Mouse (Mus musculus) liver, embryonic 13.5 days (tissue): Measurements from ENCODE around the gene Ufsp2. TPM values are rescaled to one million over a fixed set of nuclear protein-coding genes. Genes with fewer than 3 reads are reported as not detected.

Experiments
- ATAC-seq: fragments of 200-750 bp; cut with Nextera tagmentation; 2 replicates; pipeline ENCODE4 v1.8.0; 2017; ENCODE audit warnings: low read depth, mild to moderate bottlenecking, moderate number of reproducible peaks, moderate library complexity
- DNase-seq: peaks from one replicate; pipeline ENCODE4 v3.0.0; 2022
- H3K27ac ChIP-seq: fragments of 300-500 bp; sonication (generic); 2 replicates; pipeline ENCODE4 v1.5.1; 2015; ENCODE audit warnings: moderate library complexity, mild to moderate bottlenecking, inconsistent platforms
- H3K27me3 ChIP-seq: fragments of 300-500 bp; sonication (generic); 2 replicates; pipeline ENCODE4 v1.6.1; 2015; ENCODE audit warnings: mild to moderate bottlenecking, inconsistent platforms
- H3K36me3 ChIP-seq: fragments of 300-500 bp; sonication (generic); 2 replicates; pipeline ENCODE4 v1.6.1; 2015; ENCODE audit warnings: mild to moderate bottlenecking, inconsistent platforms
- H3K4me1 ChIP-seq: fragments of 300-500 bp; sonication (generic); replicated peaks from 2 replicates; pipeline ENCODE4 v1.6.1; 2015; ENCODE audit warnings: inconsistent platforms
- H3K4me2 ChIP-seq: fragments of 300-500 bp; sonication (generic); 2 replicates; pipeline ENCODE4 v1.6.1; 2015; ENCODE audit warnings: inconsistent platforms, mild to moderate bottlenecking, moderate library complexity
- H3K4me3 ChIP-seq: fragments of 300-500 bp; sonication (generic); replicated peaks from 2 replicates; pipeline ENCODE4 v1.5.1; 2015; ENCODE audit warnings: mild to moderate bottlenecking, inconsistent platforms
- H3K9ac ChIP-seq: fragments of 300-500 bp; sonication (generic); 2 replicates; pipeline ENCODE4 v1.6.1; 2015; ENCODE audit warnings: mild to moderate bottlenecking, inconsistent platforms
- H3K9me3 ChIP-seq: fragments of 300-500 bp; sonication (generic); replicated peaks from 2 replicates; pipeline ENCODE4 v1.6.1; 2016; ENCODE audit warnings: inconsistent platforms
- WGBS: fragments of 180-500 bp; shearing (Covaris S2); methylation state at CpG from one replicate; pipeline ENCODE4 v1.1.7; 2015; ENCODE audit not compliant: insufficient replicate concordance; 5-methylcytosine and 5-hydroxymethylcytosine counted together
- polyA plus RNA-seq: library from polyadenylated mRNA; unstranded; fragments of >200 nt; fragmentation: Nextera tagmentation; extraction: Ambion mirVana; gene quantifications from 2 replicates; pipeline ENCODE4 v1.2.1, GENCODE M21; 2015

The Ufsp2 gene
- 42.1 and 42.8 TPM in 2 replicates for polyA plus RNA-seq

DNA sequence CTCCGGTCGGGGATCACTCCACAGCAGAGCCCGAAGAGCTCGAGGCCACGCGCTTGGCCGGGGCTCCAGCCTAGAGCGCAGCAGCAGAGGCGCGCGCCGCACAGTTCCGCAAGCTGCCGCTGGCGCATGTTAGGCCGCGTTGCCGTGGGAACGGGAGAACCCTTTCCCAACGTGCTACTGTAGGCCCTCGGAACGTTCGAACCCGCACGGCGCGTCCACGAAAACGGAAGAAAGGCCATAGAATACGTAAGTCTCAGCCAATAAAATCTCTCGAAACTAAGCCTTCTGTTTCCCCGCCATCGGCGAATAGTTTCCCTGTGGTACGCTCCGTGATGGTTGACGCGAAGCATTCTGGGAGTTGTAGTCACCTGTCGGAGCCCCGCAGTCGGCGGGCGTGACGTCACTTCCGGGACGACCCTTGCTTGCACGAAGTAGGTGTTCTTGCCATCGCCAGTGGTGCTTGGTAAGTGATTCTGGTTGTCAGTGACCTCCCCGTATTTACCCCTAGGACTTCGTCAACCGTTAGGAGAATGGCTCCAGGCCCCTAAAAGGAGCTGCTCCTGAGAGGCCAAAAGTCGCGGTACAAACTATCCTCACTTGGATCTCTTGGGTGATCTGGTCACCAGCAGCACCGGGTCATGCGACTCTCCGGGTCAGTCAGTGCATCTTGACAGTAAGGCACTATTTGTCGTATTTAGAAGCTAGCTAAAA, at the start of gene Ufsp2, which contains the start of gene 1700029J07Rik:
TSS of gene Ufsp2 (plus strand) at position 403 of the 711 bp plus-strand sequence.
TSS of gene 1700029J07Rik (minus strand) at position 127 of the 711 bp plus-strand sequence.
- no peaks in the 10 kb centered on the region for H3K27me3 ChIP-seq
- under 1% methylated on average over 57 of the region's 57 CpGs for whole genome bisulfite sequencing
- peaks cover 22% of the 10 kb centered on the region for H3K36me3 ChIP-seq
- peak within 1 kb of the TSS; percentile 70 for H3K27ac ChIP-seq
- DNase-seq (peak; percentile 89), ATAC-seq (peak; percentile 95)
- H3K4me1 ChIP-seq: peaks cover 17% of the 10 kb centered on the region
- H3K9me3 ChIP-seq: no peaks in the 10 kb centered on the region
- peak within 1 kb of the TSS; percentile 78 for H3K9ac ChIP-seq
- peak within 1 kb of the TSS; percentile 80 for H3K4me2 ChIP-seq
- peak within 1 kb of the TSS; percentile 79 for H3K4me3 ChIP-seq

- 4% methylated on average over 23 of the region's 23 CpGs for WGBS
- Histone ChIP-seq H3K4me3 (no peak within 1 kb of the TSS), H3K27ac (no peak within 1 kb of the TSS), H3K36me3 (no peaks in the 10 kb centered on the region), H3K4me2 (peak within 1 kb of the TSS; percentile 26; the same call in 1 of the 2 replicates), H3K27me3 (no peaks in the 10 kb centered on the region), H3K4me1 (no peaks in the 10 kb centered on the region), H3K9ac (no peak within 1 kb of the TSS), H3K9me3 (no peaks in the 10 kb centered on the region)
- peak; percentile 73 for DNase-seq
- ATAC-seq: no peak
These were observed 40.7 kb upstream of the Ufsp2 start, which contains the start of gene Ccdc110 for GRCm38 (mm10) chr8:45934582-45935014. Gene Ccdc110, plus strand, starts transcription at chr8:45934619.

- Histone ChIP-seq H3K27me3 (no peaks in the 10 kb centered on the region), H3K27ac (no peak overlapping the region), H3K9me3 (no peaks in the 10 kb centered on the region), H3K4me1 (no peaks in the 10 kb centered on the region), H3K4me3 (no peak overlapping the region), H3K36me3 (no peaks in the 10 kb centered on the region), H3K4me2 (no peak overlapping the region), H3K9ac (no peak overlapping the region)
- DNase-seq: no peak
- no peak for ATAC-seq
- WGBS: 75% methylated on average over 9 of the region's 9 CpGs
These were observed 38.3 kb upstream of the Ufsp2 start for GRCm38 (mm10) chr8:45936986-45937385.

- WGBS: 70% methylated on average over 4 of the region's 4 CpGs
- no peak for ATAC-seq
These were observed 29.0 kb upstream of the Ufsp2 start for GRCm38 (mm10) chr8:45946283-45946682.

DNA sequence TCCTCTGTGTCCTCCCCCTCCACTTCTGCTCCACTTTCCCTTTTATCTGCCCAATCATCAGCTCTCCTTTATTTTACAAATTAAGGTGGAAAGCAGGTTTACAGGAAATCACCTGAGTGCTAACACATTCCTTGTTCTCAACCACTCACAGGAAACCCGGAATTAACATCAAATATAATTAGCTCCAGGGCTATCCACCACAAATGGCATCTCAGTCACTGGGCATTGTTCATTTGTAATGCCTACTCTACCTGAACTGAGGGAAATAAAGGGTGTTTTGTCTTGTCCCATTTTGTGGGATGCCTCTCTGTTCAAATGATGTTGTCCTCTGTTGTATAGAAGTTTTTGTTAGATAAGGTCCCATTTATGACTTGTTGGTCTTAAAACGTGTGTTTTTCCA, 24.7 kb upstream of the Ufsp2 start:
- Histone ChIP-seq H3K27ac (no peak overlapping the region), H3K4me2 (no peak overlapping the region), H3K36me3 (no peaks in the 10 kb centered on the region), H3K27me3 (no peaks in the 10 kb centered on the region), H3K9me3 (no peaks in the 10 kb centered on the region), H3K4me3 (no peak overlapping the region), H3K4me1 (no peaks in the 10 kb centered on the region), H3K9ac (no peak overlapping the region)
- no peak for ATAC-seq
- 26% methylated on average over 2 of the region's 2 CpGs for WGBS
- no peak for DNase-seq

More at GRCm38 (mm10) chr8:45946283-45946682, 29.0 kb upstream of the Ufsp2 start:
- Histone ChIP-seq H3K4me1 (no peaks in the 10 kb centered on the region), H3K4me2 (no peak overlapping the region), H3K4me3 (no peak overlapping the region), H3K27ac (no peak overlapping the region), H3K36me3 (no peaks in the 10 kb centered on the region), H3K9me3 (no peaks in the 10 kb centered on the region), H3K27me3 (no peaks in the 10 kb centered on the region), H3K9ac (no peak overlapping the region)
- no peak for DNase-seq

DNA sequence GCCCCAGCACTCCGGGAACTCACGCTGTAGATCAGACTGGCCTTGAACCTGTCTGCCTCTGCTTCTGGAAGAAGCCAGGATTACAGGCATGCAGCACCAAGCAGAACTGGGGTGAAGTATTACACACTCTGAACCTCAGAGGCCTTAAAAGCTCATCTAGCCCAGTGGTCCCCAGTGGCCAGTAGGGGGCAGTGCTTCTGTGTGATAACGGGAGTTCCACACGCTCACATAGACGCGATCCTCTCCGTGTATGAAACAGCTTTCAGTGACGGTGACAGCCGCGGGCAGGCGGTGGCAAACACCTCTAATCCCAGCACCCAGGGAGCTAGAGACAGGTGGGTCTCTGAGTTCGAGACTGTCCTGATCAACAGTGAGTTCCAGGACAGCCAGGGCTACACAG, 4.4 kb upstream of the Ufsp2 start:
- Histone ChIP-seq H3K27me3 (no peaks in the 10 kb centered on the region), H3K4me1 (peaks cover 10% of the 10 kb centered on the region), H3K27ac (no peak overlapping the region), H3K9ac (no peak overlapping the region), H3K36me3 (peaks cover 4% of the 10 kb centered on the region), H3K9me3 (no peaks in the 10 kb centered on the region), H3K4me2 (no peak overlapping the region), H3K4me3 (no peak overlapping the region)
- no peak for ATAC-seq
- 88% methylated on average over 12 of the region's 12 CpGs for WGBS
- DNase-seq: no peak

DNA sequence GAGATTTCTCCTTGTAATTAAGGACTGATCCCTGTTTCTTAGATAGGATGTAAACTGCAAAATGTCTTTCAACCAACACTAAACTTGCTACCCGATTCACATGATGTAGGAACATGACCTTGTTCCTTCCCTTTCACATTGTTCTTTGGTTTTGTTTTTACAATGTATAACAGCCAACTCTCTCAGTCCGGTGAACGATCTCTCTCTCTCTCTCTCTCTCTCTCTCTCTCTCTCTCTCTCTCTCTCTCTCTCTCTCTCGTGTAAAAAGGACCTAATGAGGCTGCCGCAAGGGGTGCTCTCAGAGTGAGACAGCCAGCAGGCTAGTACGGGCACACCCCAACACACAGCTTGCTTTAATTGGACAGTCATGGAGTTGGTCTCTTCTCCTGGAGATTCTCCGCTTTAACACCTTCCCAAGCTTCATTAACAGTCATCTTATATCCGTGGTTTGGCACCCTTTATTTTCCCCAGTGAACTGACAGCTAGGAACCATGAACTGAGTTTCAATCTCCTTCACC, 1.3 kb upstream of the Ufsp2 start:
- no peaks in the 10 kb centered on the region for H3K27me3 ChIP-seq
- H3K36me3 ChIP-seq: peaks cover 19% of the 10 kb centered on the region
- H3K9me3 ChIP-seq: no peaks in the 10 kb centered on the region
- peak overlapping the region; percentile 80 for H3K4me2 ChIP-seq
- H3K4me1 ChIP-seq: peaks cover 17% of the 10 kb centered on the region
- no peak overlapping the region for H3K27ac ChIP-seq
- 0 out of 2 replicates have a peak overlapping the region, but pooled peaks have one; percentile 79 for H3K4me3 ChIP-seq
- no peak for ATAC-seq
- H3K9ac ChIP-seq: peak overlapping the region; percentile 78
- WGBS: 77% methylated on average over 8 of the region's 8 CpGs
- no peak for DNase-seq

DNA sequence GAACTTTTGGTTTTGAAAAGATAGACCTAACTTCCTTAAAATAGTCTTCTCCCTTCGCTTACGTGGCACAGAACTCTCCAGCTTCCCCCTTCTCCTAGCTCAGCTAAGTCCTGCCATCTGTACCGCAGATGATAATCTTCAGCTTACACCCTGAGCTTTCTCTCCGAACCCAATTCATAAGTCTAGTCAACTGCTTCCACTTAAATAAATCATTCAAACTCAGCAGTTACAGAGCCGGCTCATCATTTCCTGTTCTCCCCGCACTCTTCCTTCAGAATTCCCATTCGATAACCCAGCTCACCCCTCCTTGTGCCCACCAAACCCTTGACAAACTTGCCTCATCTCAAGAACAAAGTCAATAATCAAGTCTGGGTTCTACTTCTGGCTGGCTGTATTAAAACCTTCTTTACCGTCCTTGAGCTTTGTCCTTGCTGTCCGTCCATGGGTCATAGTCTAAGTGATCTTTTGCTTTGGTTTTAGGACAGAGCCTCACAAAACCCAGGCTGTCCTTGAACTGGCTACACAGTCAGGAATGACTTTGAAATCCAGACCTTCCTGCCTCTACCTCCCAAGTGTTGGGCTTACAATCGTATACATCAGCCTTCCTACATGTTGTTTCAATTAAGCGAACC, 625 bp downstream of the Ufsp2 start:
- no peaks in the 10 kb centered on the region for H3K27me3 ChIP-seq
- 36% methylated on average over 11 of the region's 11 CpGs for WGBS

DNA sequence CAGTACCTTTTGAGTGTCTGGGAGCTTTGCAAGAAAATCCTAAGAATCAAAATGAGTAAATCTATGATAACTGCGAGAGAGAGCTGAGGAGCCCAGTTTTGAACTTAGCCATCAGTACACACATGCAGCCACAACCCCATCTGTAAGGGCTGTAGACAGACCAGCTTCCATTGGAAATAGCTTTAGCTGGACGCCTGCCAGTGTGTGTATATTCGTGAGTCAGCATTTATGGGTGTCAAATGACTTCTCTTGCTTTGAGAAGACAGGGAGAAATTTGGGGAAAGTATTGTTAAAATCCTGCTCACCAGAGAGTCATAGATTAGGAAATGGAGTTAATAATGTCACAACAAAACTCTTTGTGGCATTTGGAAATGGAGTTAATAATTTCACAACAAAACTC, 11.3 kb downstream of the Ufsp2 start:
- peaks cover 8% of the 10 kb centered on the region for H3K4me1 ChIP-seq
- H3K27ac ChIP-seq: no peak overlapping the region
- H3K9ac ChIP-seq: no peak overlapping the region
- no peak for ATAC-seq
- no peak overlapping the region for H3K4me3 ChIP-seq
- DNase-seq: no peak
- H3K36me3 ChIP-seq: peaks cover 51% of the 10 kb centered on the region
- H3K9me3 ChIP-seq: no peaks in the 10 kb centered on the region
- H3K27me3 ChIP-seq: no peaks in the 10 kb centered on the region
- 66% methylated on average over 3 of the region's 3 CpGs for WGBS
- H3K4me2 ChIP-seq: no peak overlapping the region

More for the DNA sequence above, 625 bp downstream of the Ufsp2 start:
- Histone ChIP-seq H3K4me3 (peak overlapping the region; percentile 79), H3K27ac (peak overlapping the region; percentile 49), H3K9ac (peak overlapping the region; percentile 77), H3K36me3 (peaks cover 25% of the 10 kb centered on the region), H3K9me3 (no peaks in the 10 kb centered on the region), H3K4me2 (peak overlapping the region; percentile 80), H3K4me1 (peaks cover 17% of the 10 kb centered on the region)
- no peak for DNase-seq
- ATAC-seq: peak; percentile 39

GRCm38 (mm10) chr8:45988189-45988588, 12.9 kb downstream of the Ufsp2 start:
- peaks cover 40% of the 10 kb centered on the region for H3K36me3 ChIP-seq
- H3K27me3 ChIP-seq: no peaks in the 10 kb centered on the region
- ATAC-seq: peak; percentile 70
- no peak for DNase-seq
- no peak overlapping the region for H3K4me2 ChIP-seq
- no peaks in the 10 kb centered on the region for H3K9me3 ChIP-seq
- H3K9ac ChIP-seq: no peak overlapping the region
- peaks cover 8% of the 10 kb centered on the region for H3K4me1 ChIP-seq
- 14% methylated on average over 2 of the region's 2 CpGs for WGBS
- H3K4me3 ChIP-seq: no peak overlapping the region
- H3K27ac ChIP-seq: no peak overlapping the region

DNA sequence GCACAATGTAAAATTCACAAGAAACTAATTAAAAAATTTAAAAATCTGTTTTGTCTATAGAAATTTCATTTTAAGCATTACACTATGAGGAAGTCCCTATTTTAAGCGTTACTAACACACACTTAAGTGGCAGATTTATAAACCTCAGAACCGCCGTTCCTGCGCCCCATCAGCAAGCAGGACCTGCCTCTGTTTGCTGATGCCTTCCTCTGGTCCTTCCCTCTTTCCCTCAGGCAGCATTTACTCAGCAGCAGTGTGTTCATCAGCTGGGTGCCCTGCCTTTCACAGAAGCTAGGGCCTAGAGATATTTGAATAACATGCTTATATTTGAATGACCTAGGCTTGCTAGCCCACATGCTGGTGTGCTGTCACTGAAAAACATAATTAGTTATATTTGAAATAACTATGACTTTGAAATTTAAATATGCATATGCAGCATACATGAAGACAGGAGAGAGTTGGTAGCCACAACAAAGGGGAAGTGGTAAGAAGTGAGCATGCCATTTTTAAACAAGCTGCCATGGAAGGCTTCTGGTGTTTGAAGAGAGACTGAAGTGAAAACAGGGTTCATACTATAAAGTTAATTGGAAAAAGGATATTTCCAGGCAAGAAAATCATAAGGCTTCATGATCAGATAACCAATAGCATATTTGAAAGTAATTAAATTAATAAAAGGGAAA, 15.4 kb downstream of the Ufsp2 start:
- 65% methylated on average over 4 of the region's 4 CpGs for WGBS

More for the DNA sequence above, 15.4 kb downstream of the Ufsp2 start:
- no peak for ATAC-seq
- H3K4me2 ChIP-seq: no peak overlapping the region
- H3K9me3 ChIP-seq: no peaks in the 10 kb centered on the region
- H3K4me3 ChIP-seq: no peak overlapping the region
- H3K9ac ChIP-seq: no peak overlapping the region
- H3K27me3 ChIP-seq: no peaks in the 10 kb centered on the region
- peaks cover 8% of the 10 kb centered on the region for H3K4me1 ChIP-seq
- no peak overlapping the region for H3K27ac ChIP-seq
- DNase-seq: no peak
- peaks cover 41% of the 10 kb centered on the region for H3K36me3 ChIP-seq
